Mouse (Mus musculus) left cerebral cortex, adult 6 months (tissue): ENCODE results near the gene Ccdc155. TPM values are rescaled to one million over a fixed set of nuclear protein-coding genes. Genes with fewer than 3 reads are reported as not detected.

Source experiments
- long read RNA-seq, 2 experiments: library from polyadenylated mRNA; unstranded; transcript quantifications; one replicate each; pipeline ENCODE4 v2.0.0; 2019 to 2020
- polyA plus RNA-seq: library from polyadenylated mRNA; unstranded; fragments of <200 nt; fragmentation: Nextera tagmentation; gene quantifications from 2 replicates; pipeline ENCODE4 v1.2.3, GENCODE M21; 2021

Ccdc155 gene
- polyA plus RNA-seq: 3.6 and 4.4 TPM in 2 replicates
- long read RNA-seq, experiment 1, partial matches to known transcripts: 0 of 15 reads
- long read RNA-seq, experiment 1, other reads (novel, unspliced or antisense): 15 of 15 reads
- long read RNA-seq, experiment 2, partial matches to known transcripts: 0 of 5 reads
- long read RNA-seq, experiment 2, other reads (novel, unspliced or antisense): 5 of 5 reads

GRCm38 (mm10) chr7:45204380-45205143 is at the start of gene Ccdc155:
Gene Ccdc155 (minus strand): TSS chr7:45204892.

GRCm38 (mm10) chr7:45240633-45241388 is 36.1 kb upstream of the Ccdc155 start, which contains the start of gene Slc6a16:
Gene Slc6a16 (plus strand): TSS chr7:45241085.

GRCm38 (mm10) chr7:45238723-45239496 is 34.2 kb upstream of the Ccdc155 start, which contains the start of gene Cd37:
Gene Cd37 (minus strand): TSS chr7:45239115.

GRCm38 (mm10) chr7:45215673-45216441 is 11.2 kb upstream of the Ccdc155 start, which contains the start of gene Tead2:
Gene Tead2 (plus strand): TSS chr7:45215753.

GRCm38 (mm10) chr7:45211851-45212251 is 7.2 kb upstream of the Ccdc155 start, which contains the start of gene Dkkl1:
Gene Dkkl1 (minus strand): TSS chr7:45212147.

GRCm38 (mm10) chr7:45180896-45181477 is 23.7 kb downstream of the Ccdc155 start, which contains the start of gene Pth2:
Gene Pth2 (plus strand): TSS chr7:45180995.

GRCm38 (mm10) chr7:45179469-45179868 is 25.2 kb downstream of the Ccdc155 start, which contains the start of gene Gfy:
Gene Gfy (minus strand): TSS chr7:45179569.

GRCm38 (mm10) chr7:45163735-45164490 is 40.8 kb downstream of the Ccdc155 start, which contains the start of gene Slc17a7:
Gene Slc17a7 (plus strand): TSS chr7:45163949.

GRCm38 (mm10) chr7:45154096-45154992 is 50.3 kb downstream of the Ccdc155 start, which contains the start of the genes Pih1d1 and Aldh16a1:
Gene Pih1d1 (plus strand): TSS chr7:45154303.
Gene Aldh16a1 (minus strand): TSS chr7:45154584.

GRCm38 (mm10) chr7:45135993-45136567 is 68.6 kb downstream of the Ccdc155 start, which contains the start of the genes Gm45713 and Flt3l:
Gene Gm45713 (minus strand): TSS chr7:45136231.
Gene Flt3l (minus strand): TSS chr7:45136432.

Other genes starting within 250 kb of the Ccdc155 start
- gene Cpt1c, start 230.0 kb downstream of the Ccdc155 start, polyA plus RNA-seq: 48.7 and 54.3 TPM in 2 replicates
- 9.6 and 17.5 TPM in 2 replicates for gene Prmt1, start 218.3 kb downstream of the Ccdc155 start, polyA plus RNA-seq
- gene Irf3, start 207.2 kb downstream of the Ccdc155 start, polyA plus RNA-seq: 11.6 and 14.6 TPM in 2 replicates
- 2.0 and 2.6 TPM in 2 replicates for gene Bcl2l12, start 206.2 kb downstream of the Ccdc155 start, polyA plus RNA-seq
- gene Scaf1, start 188.5 kb downstream of the Ccdc155 start, polyA plus RNA-seq: 61.4 and 61.9 TPM in 2 replicates
- gene Rras, start 186.9 kb downstream of the Ccdc155 start, polyA plus RNA-seq: 5.0 and 5.8 TPM in 2 replicates
- gene Prr12, start 152.0 kb downstream of the Ccdc155 start, polyA plus RNA-seq: 3.6 and 6.1 TPM in 2 replicates
- 36.5 and 47.8 TPM in 2 replicates for gene Nosip, start 142.5 kb downstream of the Ccdc155 start, polyA plus RNA-seq
- gene Prrg2, start 142.2 kb downstream of the Ccdc155 start, polyA plus RNA-seq: 11.7 and 12.1 TPM in 2 replicates
- gene Rcn3, start 112.7 kb downstream of the Ccdc155 start, polyA plus RNA-seq: 9.5 and 14.4 TPM in 2 replicates
- gene Fcgrt, start 101.0 kb downstream of the Ccdc155 start, polyA plus RNA-seq: 26.0 and 28.5 TPM in 2 replicates
- gene Rps11, start 80.5 kb downstream of the Ccdc155 start, polyA plus RNA-seq: 1,227 and 1,374 TPM in 2 replicates
- 2,046 and 2,172 TPM in 2 replicates for gene Rpl13a, start 76.1 kb downstream of the Ccdc155 start, polyA plus RNA-seq
- 0.14 TPM in 1 of 2 replicates, not detected in the other for gene Gm45713, start 68.7 kb downstream of the Ccdc155 start, polyA plus RNA-seq
- 0.70 and 0.99 TPM in 2 replicates for gene Flt3l, start 68.5 kb downstream of the Ccdc155 start, polyA plus RNA-seq
- gene Pih1d1, start 50.6 kb downstream of the Ccdc155 start, polyA plus RNA-seq: 37.8 and 48.3 TPM in 2 replicates
- gene Aldh16a1, start 50.3 kb downstream of the Ccdc155 start, polyA plus RNA-seq: 4.8 TPM in 2 replicates
- 45.6 and 104 TPM in 2 replicates for gene Slc17a7, start 40.9 kb downstream of the Ccdc155 start, polyA plus RNA-seq
- gene Gfy, start 25.3 kb downstream of the Ccdc155 start, polyA plus RNA-seq: 0.05 TPM in 1 of 2 replicates, not detected in the other
- gene Pth2, start 23.9 kb downstream of the Ccdc155 start, polyA plus RNA-seq: not detected in 2 replicates
- 41.8 and 55.2 TPM in 2 replicates for gene Dkkl1, start 7.3 kb upstream of the Ccdc155 start, polyA plus RNA-seq
- 0.40 and 2.1 TPM in 2 replicates for gene Tead2, start 10.9 kb upstream of the Ccdc155 start, polyA plus RNA-seq
- gene Cd37, start 34.2 kb upstream of the Ccdc155 start, polyA plus RNA-seq: 9.9 and 10.6 TPM in 2 replicates
- 1.1 and 1.6 TPM in 2 replicates for gene Slc6a16, start 36.2 kb upstream of the Ccdc155 start, polyA plus RNA-seq
- not detected in 2 replicates for gene Slc6a21, start 72.6 kb upstream of the Ccdc155 start, polyA plus RNA-seq
- 9.2 and 15.2 TPM in 2 replicates for gene Trpm4, start 128.9 kb upstream of the Ccdc155 start, polyA plus RNA-seq
- 0.05 and 0.11 TPM in 2 replicates for gene Hrc, start 130.4 kb upstream of the Ccdc155 start, polyA plus RNA-seq
- 11.0 and 32.9 TPM in 2 replicates for gene Ppfia3, start 162.1 kb upstream of the Ccdc155 start, polyA plus RNA-seq
- gene Lin7b, start 165.7 kb upstream of the Ccdc155 start, polyA plus RNA-seq: 270 and 272 TPM in 2 replicates
- 34.4 and 37.7 TPM in 2 replicates for gene Snrnp70, start 190.8 kb upstream of the Ccdc155 start, polyA plus RNA-seq
- not detected in 2 replicates for gene Kcna7, start 200.8 kb upstream of the Ccdc155 start, polyA plus RNA-seq
- gene Ntf5, start 208.8 kb upstream of the Ccdc155 start, polyA plus RNA-seq: 0.10 TPM in 1 of 2 replicates, not detected in the other
- gene Lhb, start 215.9 kb upstream of the Ccdc155 start, polyA plus RNA-seq: 0.19 TPM in 1 of 2 replicates, not detected in the other
- 8.9 and 9.1 TPM in 2 replicates for gene Gys1, start 230.0 kb upstream of the Ccdc155 start, polyA plus RNA-seq
- gene Ruvbl2, start 233.2 kb upstream of the Ccdc155 start, polyA plus RNA-seq: 34.4 and 45.9 TPM in 2 replicates